Mouse (Mus musculus): ENCODE measurements at regions not wholly inside any gene's neighbourhood (a gene's known extent, or its start where the extent isn't known, plus 50 kb on each side); places are given as distances from the start of the nearest gene placed in this dataset.

DNA sequence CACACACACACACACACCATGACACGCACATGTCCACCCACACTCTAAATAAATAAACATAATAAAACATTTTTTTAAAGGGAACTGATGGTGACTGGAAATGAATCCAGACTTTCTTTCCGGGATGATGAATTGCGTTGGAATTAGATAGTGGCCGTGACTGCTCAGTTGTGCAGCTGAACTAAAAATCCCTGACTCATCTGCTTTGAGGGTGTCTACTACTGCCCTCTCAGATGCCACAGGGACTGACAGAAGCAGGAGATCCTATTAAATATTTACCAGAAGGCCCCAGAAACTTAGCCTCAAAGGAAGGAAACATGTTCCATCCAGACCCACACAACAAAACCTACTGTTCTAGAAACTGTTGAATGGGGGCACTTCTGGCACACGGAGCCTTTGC is 65.7 kb downstream of the Polr2m start:
- DNase-seq (ENCODE audit: low read depth, low spot score) = no peak

DNA sequence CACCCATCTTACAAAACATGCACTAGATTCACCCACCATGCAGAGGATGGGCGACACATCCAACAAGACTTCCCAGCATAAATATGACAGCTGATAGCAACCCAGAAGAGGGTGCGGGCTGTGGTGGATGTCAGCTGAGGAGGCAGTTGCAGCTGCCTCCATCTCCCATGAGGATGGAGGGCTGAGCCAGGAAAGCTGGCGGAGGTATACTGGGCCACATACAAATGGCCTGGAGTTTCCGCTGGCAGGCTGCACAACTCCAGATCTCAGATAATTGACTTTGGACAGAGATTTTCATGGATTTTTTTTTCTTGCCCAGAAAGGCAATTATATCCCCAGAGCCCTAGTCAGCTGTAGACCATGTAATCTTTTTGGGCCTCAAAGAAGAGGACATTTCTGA is 67.2 kb downstream of the Polr2m start:
- no peak for DNase-seq (ENCODE audit: low read depth, low spot score)

DNA sequence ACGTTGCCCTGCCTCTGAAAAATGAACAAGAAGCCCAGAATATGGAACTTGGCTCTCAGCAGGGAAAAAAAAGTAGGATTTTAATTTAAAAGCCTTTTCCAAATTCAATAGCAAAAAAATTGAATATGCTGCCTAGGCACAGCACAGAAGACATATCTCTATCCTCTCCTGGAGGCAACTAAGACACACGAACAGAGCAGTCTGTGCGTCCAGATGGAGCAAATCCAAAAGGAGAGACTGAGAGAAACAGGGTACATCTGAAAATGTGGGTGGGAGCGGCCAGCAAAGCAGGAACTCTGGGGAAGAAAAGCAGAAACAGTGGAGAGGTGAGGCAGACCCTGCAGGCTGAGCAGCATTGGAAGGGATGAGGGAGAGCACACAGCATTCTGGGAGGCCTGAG is 68.5 kb downstream of the Polr2m start:
- DNase-seq (ENCODE audit: low read depth, low spot score) = no peak

DNA sequence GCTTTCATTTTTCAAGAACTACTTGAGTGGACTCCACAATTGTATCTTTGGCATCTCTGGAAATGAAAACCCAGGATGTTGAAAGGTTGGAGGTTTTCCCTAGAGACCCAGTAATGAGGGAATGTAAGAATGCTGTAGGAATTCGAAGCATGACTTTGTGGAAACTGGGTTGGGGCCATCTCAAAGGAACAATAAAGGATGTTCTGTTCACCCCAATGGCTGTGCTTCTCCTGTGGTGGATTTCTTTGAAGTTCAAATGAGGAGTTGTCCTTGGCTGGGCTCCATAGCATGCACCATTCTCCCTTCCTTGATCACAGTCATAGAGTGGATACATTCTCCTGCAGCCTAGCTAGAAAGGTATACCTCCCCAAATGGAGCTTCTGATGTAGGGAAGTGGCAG is 74.6 kb downstream of the Polr2m start:
- no peak for DNase-seq (ENCODE audit: low read depth, low spot score)

DNA sequence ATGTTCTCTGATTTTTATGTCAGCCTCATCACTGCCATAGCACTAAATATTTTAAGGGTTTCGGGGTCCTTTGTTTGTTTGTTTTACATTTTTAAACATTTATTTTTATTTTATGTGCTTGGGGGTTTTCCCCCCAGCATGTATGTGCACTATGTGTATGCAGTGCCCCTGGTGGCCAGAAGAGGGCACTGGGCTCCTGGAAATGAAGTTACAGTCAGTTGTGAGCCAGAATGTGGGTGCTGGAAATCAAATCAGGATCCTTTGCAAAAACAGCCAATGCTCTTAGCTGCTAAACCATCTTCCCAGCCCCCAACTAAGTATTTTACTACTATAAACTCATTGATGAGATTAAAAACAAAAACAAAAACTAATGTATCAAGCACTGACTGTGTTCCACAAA is 75.8 kb downstream of the Polr2m start:
- no peak for DNase-seq (ENCODE audit: low read depth, low spot score)

DNA sequence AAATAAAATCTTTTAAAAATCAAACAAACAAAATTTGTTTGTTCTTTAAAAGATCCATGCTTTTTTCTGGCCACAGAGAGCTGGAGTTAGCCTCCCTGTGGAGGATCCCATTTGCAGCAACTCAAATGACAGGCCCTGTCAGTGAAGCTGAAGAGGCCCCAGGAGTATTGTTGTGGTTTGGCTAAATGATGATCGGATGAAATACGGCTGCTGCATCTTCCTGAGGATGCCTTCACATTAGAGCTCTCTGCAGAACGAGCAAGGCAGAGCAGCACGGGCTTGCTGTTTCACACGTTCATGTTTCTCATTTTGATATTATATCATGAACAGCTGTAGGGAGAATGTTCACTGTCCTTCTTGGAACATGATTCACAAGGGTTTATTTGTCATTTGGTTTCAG is 76.8 kb downstream of the Polr2m start:
- no peak for DNase-seq (ENCODE audit: low read depth, low spot score)

DNA sequence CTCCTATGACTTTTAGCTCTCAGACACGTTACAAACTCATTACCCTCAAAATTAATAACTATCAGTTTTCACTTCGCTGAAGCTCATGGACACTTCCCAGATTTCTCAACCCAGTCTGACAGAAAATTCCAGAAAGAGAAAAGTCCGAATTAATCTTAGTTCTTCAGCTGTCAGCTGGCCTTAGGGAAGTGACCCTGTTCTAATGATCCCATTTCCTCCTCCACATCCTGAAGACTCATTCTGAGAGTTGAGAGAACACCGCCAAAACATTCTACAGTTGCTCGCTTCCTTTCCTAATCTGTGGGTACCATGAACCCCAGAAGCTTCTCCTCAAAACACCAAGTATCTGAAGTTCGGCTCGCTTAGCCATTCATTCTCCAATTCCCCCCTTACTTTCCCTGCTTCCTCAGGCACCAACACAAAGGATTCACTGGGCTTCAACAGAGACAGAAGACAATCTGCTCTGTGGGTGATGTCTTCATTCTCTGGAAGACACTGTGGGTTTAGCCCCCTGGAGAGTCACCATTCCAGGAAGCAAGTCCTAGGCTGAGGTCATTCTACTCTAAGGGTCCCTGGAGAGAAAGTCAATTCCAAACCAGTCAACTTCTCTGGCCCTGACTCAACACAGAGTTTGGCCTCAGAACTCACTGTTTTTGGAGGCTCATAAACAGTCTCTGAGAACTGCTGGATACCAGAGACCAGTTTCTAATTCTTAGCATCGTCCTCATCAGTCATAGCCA is 81.2 kb downstream of the Polr2m start:
- DNase-seq (ENCODE audit: low read depth, low spot score) = no peak

DNA sequence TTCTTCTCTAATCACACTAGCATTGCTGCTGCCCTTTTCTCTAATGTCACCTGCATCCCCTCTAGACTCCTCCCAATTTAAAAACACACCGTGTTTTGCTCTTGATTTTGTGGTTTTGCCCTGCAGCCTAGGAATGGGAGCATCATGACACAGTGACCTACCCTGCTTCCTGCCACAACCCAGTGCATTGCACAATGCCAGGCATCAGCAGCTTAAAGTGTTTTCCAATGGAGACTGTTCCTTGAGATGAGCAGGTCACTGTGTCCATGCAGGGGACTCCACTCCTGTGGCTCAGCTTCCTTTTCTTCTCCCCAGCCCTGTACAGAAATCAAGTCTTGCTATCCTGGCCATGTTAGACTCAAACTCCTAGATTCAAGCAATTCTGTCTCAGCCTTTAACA is 84.1 kb downstream of the Polr2m start:
- no peak for DNase-seq (ENCODE audit: low read depth, low spot score)

DNA sequence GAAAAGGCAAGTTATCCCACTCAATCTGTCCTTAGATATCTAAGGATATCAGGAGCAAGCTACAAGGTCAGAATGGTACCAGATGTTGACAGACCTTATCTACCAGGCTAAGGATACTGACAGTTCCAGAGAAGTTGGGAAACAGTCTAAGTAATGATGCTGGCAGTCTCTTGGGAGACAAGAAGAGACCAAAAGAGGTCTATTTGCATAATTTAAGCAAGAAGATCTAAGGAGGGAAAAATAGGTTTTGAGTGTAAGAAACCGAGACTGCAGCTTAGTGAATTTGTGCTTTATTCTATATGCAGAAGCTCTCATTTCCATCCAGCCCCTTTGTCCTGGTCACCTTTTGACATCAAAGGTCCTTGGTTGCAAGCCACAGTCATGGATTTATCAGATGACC is 86.4 kb downstream of the Polr2m start:
- DNase-seq (ENCODE audit: low read depth, low spot score) = no peak

DNA sequence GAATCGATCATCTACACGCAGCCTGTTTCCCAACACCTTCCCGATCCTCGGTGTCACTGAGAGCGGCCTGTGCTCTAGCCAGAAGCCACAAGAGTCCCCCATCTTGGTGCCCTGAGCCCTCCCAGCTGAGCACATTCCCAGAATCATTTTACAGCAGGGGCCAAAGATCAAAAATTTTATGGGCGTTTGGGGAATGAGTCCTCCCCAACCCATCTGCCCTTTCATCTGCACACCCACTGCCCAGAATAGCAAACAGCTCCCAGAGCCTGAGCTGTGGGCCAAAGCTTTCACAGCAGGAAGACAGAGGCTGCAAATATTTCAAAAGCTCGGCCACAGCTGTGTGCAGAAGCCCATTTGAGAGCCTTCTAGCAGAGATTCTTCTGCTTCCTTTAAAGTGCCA is 89.0 kb downstream of the Polr2m start:
- DNase-seq (ENCODE audit: low read depth, low spot score) = no peak

DNA sequence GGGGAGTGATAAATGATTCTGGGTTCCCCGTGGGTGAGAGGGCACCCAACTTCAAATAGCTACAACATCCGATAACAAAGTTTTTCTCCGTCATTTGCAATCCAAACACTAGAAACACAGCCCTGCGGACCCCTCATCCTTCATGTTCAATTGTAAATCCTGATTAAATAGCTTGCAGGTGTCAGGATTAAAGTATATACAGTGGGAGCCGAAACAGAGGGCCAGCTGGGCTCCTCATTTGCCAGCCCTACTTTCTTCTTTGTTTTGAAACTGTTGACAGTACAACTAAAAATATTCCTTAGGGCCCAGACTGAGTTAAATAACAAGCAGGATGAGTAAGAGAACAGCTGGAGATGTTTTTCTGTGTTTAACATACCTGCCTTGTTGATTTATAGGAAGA is 95.5 kb downstream of the Polr2m start:
- DNase-seq (ENCODE audit: low read depth, low spot score) = no peak

DNA sequence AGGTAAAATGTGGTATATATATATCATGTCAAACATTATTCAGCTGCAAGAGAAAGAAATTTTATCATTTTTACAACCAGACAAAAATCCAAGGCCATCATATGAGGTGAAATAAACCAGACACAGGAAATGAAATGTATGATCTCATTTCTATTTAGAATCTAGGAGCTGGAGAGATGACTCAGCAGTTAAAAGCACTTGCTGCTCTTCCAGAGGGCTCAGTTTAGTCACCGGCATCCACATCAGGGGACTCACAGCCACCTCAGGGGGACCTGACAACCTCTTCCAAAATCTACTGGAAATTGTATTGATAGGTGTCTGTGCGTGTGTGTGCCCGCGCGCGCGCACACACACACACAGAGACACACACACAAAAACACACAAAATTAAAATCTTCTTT is 98.3 kb downstream of the Polr2m start:
- DNase-seq (ENCODE audit: low read depth, low spot score) = no peak

DNA sequence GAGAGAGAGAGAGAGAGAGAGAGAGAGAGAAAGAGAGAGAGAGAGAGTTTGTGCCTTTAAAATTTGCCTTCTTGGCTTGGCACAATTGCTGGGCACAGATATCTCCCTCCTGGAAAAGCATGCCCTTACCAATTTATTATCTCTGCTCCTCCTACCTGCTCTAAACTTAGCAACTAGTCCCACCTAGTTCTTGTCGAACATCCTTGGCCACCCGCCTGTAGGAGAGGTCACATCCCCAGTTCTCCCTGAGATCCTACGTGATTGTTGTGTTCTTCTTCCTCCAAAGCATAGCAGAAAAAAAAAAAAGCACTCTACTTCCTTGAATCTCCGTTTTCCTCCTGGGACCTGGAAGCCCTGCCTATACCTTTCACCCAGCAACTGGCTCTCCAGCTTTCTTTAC is 101.8 kb downstream of the Polr2m start:
- no peak for DNase-seq (ENCODE audit: low read depth, low spot score)

DNA sequence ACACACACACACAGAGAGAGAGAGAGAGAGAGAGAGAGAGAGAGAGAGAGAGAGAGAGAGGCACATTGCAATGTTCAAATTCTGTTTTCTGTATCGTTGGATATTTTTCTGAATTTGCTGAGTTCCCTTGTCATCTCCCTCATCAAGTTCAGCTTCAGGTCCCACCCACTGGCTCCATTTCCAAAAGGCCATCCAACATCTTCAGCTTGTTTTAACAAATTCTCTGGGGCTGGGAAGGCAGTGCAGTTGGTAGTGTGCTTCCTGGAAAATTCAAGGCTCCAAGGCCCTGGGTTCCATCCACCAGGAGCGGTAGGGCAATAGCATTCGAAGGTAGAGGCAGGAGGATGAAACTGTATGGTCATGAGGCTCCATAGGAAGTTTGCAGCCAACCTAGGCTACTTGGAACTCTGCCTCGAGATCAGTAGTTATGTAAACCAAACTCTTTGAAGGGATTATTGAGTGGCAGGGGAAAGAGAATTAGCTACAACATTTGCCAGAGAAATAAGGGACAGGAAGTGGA is 105.9 kb downstream of the Polr2m start:
- no peak for DNase-seq (ENCODE audit: low read depth, low spot score)

DNA sequence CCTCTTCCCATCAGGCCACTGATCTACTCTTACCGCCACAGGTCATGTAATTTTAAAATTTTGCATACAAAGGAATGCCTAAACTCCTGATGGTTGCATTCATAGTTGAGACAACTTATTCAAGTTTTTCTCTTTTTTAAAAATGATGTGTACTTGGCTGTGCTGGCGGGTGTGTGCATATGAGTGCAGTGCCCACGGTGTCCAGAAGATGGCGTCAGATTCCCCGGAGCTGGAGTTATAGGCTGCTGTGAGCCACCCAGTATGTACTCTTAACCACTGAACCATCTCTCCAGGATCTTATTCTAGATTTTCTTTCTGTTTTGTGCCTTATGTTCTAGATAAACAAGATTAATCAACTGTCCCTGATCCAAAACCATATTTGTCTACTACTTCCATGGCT is 116.0 kb downstream of the Polr2m start:
- DNase-seq (ENCODE audit: low read depth, low spot score) = no peak

DNA sequence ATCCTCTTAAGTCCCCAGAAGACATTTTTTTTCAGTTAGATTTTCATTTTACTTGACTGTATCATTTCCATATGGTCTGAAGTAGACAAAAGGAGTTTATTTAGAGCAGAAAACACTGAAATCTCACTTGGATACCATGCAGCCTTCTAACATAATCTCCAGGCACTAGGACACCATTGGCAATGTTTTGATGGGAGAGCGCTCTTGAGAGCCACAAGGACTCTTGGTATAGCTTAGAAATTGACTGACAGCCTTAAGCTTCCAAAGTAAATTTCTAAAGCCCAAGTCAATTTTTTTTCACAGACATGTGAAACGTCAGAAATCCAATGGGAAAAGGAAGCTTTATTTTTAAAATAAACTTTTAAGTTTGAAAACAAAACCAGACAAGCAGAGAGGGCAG is 116.5 kb downstream of the Polr2m start:
- no peak for DNase-seq (ENCODE audit: low read depth, low spot score)

DNA sequence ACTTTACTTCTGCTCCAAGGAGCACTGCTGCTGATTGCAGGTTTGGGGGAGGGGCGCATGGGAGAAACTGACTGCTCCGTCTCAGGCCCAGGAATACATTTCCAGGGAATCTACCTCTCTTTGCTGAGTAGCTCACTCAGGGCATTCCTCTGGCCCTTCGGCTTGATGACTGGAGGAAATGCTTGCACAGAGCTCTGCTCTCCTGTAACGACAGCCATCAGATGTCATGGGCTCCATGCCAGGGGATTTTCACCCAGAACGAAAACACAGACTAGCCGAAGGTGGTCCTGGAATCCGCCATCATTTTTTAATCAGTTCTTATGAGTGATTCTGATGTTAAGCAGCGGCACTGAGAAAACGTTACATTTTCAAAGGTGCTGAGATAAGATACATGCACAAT is 119.2 kb downstream of the Polr2m start:
- DNase-seq (ENCODE audit: low read depth, low spot score) = no peak

DNA sequence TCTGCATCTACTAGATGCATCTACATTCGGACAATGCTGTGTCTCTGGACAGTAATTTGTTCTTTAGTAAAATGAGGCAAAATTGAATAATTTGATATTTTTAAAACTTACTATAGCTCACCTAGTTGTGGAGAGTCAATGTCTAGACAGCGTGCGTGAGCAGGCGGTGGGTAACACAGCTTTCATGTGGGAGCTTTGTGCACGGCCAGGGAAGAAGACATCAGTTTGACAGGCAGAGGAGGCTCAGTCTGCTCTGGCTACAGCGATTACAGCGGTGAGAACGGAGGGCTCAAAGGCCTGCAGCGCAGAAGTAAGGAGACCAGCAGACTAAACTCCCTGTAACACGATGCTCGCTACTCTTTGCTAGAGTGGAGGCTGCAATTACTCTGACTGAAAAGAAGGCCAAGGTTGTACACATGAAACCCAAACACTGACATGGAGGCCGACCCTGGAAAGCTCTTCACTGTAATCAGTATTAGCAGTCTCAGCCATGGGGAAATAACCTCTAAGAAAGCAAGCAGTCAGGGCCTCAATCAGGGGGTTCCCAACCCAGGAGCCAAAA is 120.5 kb downstream of the Polr2m start:
- no peak for DNase-seq (ENCODE audit: low read depth, low spot score)

DNA sequence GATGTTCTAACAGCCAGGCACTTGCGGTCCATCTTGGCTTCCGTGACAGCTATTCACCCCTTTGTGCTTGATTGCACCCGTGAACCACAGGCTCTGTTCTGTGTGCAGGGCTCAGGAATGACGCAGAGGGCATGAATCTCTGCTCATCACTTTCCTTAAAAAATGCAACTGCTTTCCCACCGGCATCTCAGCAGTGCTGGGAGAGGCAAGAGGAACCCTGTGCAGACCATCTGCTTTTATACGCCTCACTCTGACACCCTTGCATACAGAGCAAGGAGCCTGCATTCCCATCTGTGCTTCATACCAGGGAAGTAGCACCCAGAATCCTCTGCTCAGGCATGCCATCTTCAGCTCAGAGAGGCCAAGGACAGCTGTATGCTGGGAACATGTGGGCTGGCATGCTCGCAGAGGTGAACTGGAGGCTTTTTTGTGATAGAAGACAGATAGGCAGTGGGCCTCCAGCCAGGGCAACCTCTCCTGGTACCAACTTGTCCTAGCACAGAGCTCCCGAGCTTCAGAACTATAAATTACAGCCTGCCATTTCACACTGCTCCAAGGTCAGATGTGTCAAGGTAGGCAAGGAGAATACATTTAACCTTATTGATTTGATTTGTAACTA is 121.6 kb downstream of the Polr2m start:
- DNase-seq (ENCODE audit: low read depth, low spot score) = no peak

DNA sequence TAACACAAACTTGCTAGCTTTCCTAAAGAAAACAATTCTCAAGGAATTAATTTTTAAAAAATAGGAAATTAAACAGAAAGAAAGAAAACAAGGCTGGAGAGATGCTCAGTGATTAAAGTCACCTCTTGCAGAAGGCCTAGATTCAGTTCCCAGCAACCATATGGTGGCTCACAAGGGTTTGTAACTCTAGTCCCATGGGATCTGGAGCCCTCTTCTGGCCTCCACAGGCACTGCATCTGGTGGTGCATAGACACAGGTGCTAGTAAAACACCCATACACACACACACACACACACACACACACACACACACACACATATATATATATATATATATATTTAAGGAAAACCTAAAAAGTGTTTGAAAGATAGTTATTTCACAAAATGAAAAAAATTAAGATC is 123.3 kb downstream of the Polr2m start:
- DNase-seq (ENCODE audit: low read depth, low spot score) = no peak

DNA sequence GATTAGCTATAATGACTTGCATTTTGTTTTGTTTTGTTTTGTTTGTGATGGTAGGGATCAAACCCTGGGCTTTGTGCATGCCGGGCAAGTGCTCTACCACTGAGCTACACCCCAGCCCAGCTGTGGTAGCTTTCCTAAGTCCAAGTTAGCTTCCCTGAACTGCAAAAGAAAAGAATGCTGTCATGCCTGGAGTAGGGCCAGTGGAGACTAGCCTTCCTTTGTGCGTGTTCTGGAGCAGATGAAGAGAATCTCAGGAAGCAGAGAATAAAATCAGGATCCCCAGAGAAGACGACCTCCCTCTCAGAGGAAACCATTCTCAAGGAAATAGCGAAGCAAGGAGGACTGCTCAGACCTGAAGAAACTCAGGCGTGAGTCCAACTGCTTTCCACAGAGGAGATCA is 123.8 kb downstream of the Polr2m start:
- DNase-seq (ENCODE audit: low read depth, low spot score) = no peak

DNA sequence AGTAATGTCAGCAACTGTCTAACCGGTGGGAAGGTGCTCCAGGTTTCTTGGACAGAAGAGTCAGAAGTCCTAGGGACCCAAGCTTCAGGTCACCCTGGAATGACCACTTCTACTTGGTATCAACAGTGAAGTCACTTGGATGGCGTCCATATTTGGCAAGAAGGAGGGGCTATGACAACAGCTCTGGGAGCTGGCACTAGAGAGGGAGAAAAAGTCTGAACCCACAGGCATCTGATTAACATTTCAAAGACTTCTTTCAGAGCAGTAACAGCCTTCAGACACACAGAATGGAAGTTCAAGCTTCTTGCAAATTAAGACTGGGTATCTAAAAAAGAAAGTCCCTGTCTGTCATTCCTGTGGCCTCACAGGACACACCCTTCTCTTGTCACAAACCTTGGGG is 124.4 kb downstream of the Polr2m start:
- no peak for DNase-seq (ENCODE audit: low read depth, low spot score)

DNA sequence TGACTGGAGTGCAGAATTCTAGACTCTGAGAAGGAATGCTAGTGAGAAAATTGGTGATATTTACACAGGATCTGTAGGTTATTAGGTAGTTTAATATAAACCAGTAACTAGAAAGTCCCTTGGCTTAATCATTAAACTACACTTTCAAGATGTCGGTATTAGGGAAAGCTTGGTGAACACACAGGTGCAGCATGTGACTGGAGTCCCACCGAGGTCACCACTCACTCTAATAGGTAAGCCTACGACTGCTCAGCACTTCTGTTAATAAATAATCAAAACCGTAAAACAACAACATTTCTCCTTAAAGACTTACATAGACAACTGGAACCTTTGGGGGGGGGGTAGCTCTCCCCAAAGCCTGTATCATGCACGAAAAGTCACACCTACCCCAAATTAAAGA is 125.1 kb downstream of the Polr2m start:
- DNase-seq (ENCODE audit: low read depth, low spot score) = no peak
